Mouse (Mus musculus) hindlimb bud, embryonic 11.5 days (tissue): ENCODE results near the gene Gp1ba.

Source experiments
- DNase-seq: peaks from one replicate; pipeline ENCODE4 v3.0.0-alpha.2; 2012; ENCODE audit warnings: low read depth, low spot score; ENCODE audit errors: extremely low spot score

The Gp1ba gene

GRCm38 (mm10) chr11:70638714-70639278 lies at the start of gene Gp1ba:
Gene Gp1ba (plus strand): TSS chr11:70639122.
- DNase-seq, result no peak

DNA sequence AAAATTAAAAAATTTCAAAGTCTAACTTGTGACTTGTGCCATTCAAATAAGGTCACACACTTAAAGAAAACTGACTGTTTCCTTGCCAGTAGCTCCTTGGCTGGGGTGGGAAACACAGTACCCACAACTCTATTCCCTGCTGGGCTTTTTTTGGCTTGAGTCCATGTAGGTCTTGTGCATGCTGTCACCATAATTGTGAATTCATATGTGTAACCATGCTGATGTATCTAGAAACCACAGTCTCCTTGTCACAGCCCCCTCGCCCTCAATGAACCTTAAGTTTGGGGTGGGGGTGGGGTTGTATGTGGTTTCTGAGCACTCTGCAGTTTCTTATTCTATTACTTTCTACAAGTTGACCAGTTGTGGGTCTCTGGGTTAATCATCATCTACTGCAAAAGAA lies 47.2 kb upstream of the Gp1ba start:
- DNase-seq, result no peak

GRCm38 (mm10) chr11:70594253-70594989 lies 44.5 kb upstream of the Gp1ba start:
- no peak for DNase-seq

DNA sequence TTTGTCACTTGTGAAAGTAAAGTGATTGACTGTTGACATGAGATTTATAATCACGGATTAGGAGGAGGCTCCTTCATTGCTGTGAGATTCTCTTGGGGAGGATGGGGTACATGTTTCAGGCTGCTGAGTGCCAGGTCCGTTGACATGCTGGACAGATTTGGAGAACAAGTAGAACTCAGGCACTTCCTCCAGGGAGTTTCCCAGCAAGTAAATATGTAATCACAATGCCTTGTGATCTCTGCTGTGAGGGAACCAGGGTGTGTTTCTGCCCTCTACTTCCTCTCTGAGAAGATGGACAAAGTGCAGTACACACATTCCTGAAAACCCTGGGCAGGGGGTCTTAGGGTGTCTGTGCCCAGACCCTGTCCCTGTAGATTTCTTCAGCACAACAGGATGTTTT lies 43.3 kb upstream of the Gp1ba start:
- no peak for DNase-seq

- no peak for DNase-seq
Observed at GRCm38 (mm10) chr11:70596094-70596493, 42.8 kb upstream of the Gp1ba start.

DNA sequence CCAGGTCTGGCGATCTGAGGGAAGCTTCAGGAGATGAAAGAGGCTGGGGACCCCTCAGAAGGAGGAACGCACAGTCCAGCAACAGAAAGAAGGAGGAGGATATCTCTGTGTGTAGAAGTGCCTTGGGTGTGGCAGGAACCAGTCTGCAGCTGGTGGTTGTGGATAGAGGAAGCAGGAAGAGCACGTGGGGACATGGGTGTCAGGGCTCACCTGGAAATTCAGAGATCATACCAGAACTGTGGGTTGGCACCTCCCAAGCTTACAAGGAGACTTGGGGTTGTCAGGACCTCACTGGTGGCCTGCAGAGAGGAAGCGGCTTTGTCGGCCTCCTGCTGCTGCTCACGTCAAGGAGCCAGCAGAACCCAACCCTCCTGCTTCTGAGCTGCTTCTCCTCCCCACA lies 41.6 kb upstream of the Gp1ba start:
- DNase-seq, result no peak

GRCm38 (mm10) chr11:70598451-70598953 lies 40.4 kb upstream of the Gp1ba start:
- no peak for DNase-seq

DNA sequence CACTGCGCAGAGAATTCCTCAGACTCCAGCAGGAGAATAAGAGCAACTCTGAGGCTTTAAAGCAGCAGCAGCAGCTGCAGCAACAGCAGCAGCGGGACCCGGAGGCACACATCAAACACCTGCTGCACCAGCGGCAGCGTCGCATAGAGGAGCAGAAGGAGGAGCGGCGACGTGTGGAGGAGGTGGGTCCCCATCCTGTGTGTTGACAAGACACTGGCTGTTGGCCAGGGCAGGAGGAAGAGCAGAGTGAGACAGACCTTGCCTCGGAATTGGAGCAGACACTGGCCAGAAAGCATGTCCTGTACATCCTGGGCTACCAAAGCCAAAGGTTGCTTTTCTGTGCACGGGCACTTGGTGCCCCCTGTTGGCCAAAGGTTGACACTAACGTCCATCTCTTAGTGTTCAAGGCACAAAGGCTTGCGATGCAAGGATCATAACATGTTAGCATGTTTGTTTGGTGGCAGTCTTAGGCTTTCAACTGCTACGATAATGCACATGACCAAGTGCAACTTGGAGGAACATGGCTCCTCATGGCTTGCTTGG lies 33.8 kb upstream of the Gp1ba start:
- peak; percentile 41 for DNase-seq

DNA sequence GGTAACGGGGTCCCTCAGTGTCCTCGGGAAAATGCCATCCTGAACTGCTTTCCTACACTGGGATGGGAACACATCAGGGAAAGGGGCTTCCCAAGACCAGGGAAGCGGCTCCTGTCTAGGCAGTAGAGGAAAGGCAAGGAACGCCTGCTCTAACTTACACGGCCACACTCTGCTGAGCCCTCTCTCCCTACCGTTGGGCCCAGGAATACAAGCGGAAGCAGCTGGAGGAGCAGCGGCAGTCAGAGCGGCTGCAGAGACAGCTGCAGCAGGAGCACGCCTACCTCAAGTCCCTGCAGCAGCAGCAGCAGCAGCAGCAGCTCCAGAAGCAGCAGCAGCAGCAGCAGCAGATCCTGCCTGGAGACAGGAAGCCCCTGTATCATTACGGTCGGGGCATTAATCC lies 32.2 kb upstream of the Gp1ba start:
- no peak for DNase-seq

GRCm38 (mm10) chr11:70607611-70608010 lies 31.3 kb upstream of the Gp1ba start:
- no peak for DNase-seq

DNA sequence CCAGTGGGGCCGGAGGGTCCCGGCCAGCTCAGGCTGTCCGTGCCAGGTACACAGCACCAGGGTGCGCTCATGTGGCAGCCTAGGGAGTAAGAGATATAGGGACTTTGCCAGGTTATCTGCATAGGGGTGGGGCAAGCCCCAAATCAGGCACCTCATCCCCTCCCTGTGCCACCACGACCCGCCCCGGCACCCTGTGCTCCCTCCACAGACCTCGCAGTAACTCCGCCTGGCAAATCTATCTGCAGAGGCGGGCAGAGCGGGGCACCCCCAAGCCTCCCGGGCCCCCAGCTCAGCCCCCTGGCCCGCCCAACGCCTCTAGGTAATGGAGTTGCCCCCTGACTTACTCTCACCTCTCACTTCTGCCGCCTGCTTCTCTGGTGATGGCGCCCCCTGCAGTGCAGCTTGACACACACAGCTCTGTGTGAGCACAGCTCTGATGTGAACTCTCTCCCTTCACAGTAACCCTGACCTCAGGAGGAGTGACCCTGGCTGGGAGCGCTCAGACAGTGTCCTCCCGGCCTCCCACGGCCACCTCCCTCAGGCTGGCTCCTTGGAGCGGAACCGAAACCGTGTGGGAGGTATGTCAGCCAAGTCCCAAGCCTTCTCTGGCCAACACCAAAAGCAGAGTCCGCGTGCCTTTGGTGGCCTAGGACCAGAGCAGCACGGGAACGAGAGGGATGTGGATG lies 30.4 kb upstream of the Gp1ba start:
- DNase-seq, result no peak

- DNase-seq, result no peak
Observed at GRCm38 (mm10) chr11:70610752-70611151, 28.2 kb upstream of the Gp1ba start.

- no peak for DNase-seq
Observed at GRCm38 (mm10) chr11:70612505-70612904, 26.4 kb upstream of the Gp1ba start.

DNA sequence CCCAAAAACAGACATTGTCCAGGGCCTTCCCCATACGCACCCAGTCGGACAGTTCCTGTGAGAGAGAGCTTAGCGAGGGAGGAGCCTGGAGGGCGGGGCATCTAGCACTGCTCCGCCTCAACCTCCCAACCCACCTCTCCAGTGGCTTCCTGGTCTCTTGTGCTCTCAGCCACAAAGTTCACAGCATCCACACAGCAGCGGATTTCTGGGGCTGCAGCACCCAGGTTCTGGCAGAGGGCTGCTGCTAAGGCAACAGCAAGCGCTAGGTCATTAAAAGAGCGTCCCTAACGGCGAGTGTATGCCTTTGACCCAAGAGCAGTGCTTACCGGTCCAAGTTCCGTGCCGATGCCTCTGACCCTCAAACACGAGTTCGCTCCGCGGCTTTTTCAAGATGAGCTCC lies 23.8 kb upstream of the Gp1ba start:
- DNase-seq, result no peak

GRCm38 (mm10) chr11:70615516-70616093 lies 23.3 kb upstream of the Gp1ba start, which contains the start of gene 4930544D05Rik:
Gene 4930544D05Rik (plus strand): TSS chr11:70615848.
- no peak for DNase-seq

GRCm38 (mm10) chr11:70619101-70619500 lies 19.8 kb upstream of the Gp1ba start, which contains the start of gene Chrne:
Gene Chrne (minus strand): TSS chr11:70619216.
- no peak for DNase-seq

GRCm38 (mm10) chr11:70621972-70622814 lies 16.7 kb upstream of the Gp1ba start:
- no peak for DNase-seq

- no peak for DNase-seq
Observed at GRCm38 (mm10) chr11:70623053-70623742, 15.7 kb upstream of the Gp1ba start.

- DNase-seq, result no peak
Observed at GRCm38 (mm10) chr11:70625473-70625872, 13.4 kb upstream of the Gp1ba start.

- DNase-seq, result no peak
Observed at GRCm38 (mm10) chr11:70626877-70627276, 12.0 kb upstream of the Gp1ba start.
